ENCODE assay signal across 8 mouse cellular contexts in genomic region chr9:106454071-106454761, GRCm38 (mm10). TPM values are rescaled to one million over a fixed set of nuclear protein-coding genes. Genes with fewer than 3 reads are reported as not detected.
A peak's percentile ranks its signal among the peaks of the same experiment; 100 is the strongest.
DNase-seq lines count a peak whose midpoint lies in the region; ATAC-seq and TF ChIP-seq lines count a peak whose summit lies in the region.

No protein-coding gene starts in this region.

- peak overlapping the region; percentile 69 for H3K4me3 ChIP-seq in lung, embryonic 14.5 days (ENCODE audit: low read depth, low read length)
- peak overlapping the region; percentile 60 for H3K4me3 ChIP-seq in hindbrain, embryonic 14.5 days (replicated peaks; ENCODE audit: low read length)
- H3K4me3 ChIP-seq in midbrain, embryonic 15.5 days: peak overlapping the region; percentile 70

- no peak for DNase-seq in lung, embryonic 14.5 days
- DNase-seq in lung, postnatal 10 days: no peak
- peak; percentile 39 to 51 for DNase-seq in cerebellum, postnatal 36 days
- DNase-seq in hindbrain, embryonic 14.5 days (ENCODE audit: low spot score): no peak
- DNase-seq in adrenal gland, adult 2 months: no peak
- DNase-seq in right cerebral cortex, postnatal 25 days: no peak
- DNase-seq in lung, postnatal 36 days: no peak

- H3K36me3 ChIP-seq in lung, embryonic 14.5 days (ENCODE audit: insufficient read depth): peaks cover 6% of the 10 kb centered on the region; the same call in 1 of the 2 replicates
- no peaks in the 10 kb centered on the region for H3K36me3 ChIP-seq in hindbrain, embryonic 14.5 days (replicated peaks; ENCODE audit: control insufficient read depth, insufficient read depth)
- no peaks in the 10 kb centered on the region for H3K36me3 ChIP-seq in midbrain, embryonic 15.5 days (replicated peaks)

- peaks cover 50% of the 10 kb centered on the region for H3K4me1 ChIP-seq in lung, embryonic 14.5 days (ENCODE audit: insufficient read depth)
- H3K4me1 ChIP-seq in hindbrain, embryonic 14.5 days (replicated peaks; ENCODE audit: control insufficient read depth, insufficient read depth, low read length): peaks cover 40% of the 10 kb centered on the region
- H3K4me1 ChIP-seq in midbrain, embryonic 15.5 days: peaks cover 65% of the 10 kb centered on the region

- H3K9ac ChIP-seq in lung, embryonic 14.5 days: peak overlapping the region; percentile 73
- H3K9ac ChIP-seq in hindbrain, embryonic 14.5 days: peak overlapping the region; percentile 91
- peak overlapping the region; percentile 87 for H3K9ac ChIP-seq in midbrain, embryonic 15.5 days

- WGBS in lung, embryonic 14.5 days: under 1% methylated on average over 20 of the region's 20 CpGs
- WGBS in hindbrain, embryonic 14.5 days: under 1% methylated on average over 14 of the region's 20 CpGs
- under 1% methylated on average over 19 of the region's 20 CpGs for WGBS in midbrain, embryonic 15.5 days

- peak; percentile 4 for ATAC-seq in lung, embryonic 14.5 days (ENCODE audit: insufficient read depth)
- ATAC-seq in hindbrain, embryonic 14.5 days (ENCODE audit: low FRiP score): no peak; the same call in 1 of the 2 replicates
- ATAC-seq in midbrain, embryonic 15.5 days (replicated peaks): peak; percentile 32

- TF ChIP-seq CTCF in lung, embryonic 14.5 days (IDR thresholded peaks at IDR 0.05; ENCODE audit: low read depth): no peak

- peak overlapping the region; percentile 91 for H3K27ac ChIP-seq in lung, embryonic 14.5 days (ENCODE audit: low read depth)
- peak overlapping the region; percentile 81 for H3K27ac ChIP-seq in hindbrain, embryonic 14.5 days
- H3K27ac ChIP-seq in midbrain, embryonic 15.5 days: peak overlapping the region; percentile 91

- no peaks in the 10 kb centered on the region for H3K27me3 ChIP-seq in lung, embryonic 14.5 days (ENCODE audit: insufficient read depth, low read length)
- no peaks in the 10 kb centered on the region for H3K27me3 ChIP-seq in hindbrain, embryonic 14.5 days (ENCODE audit: control insufficient read depth, insufficient read depth, low read length)
- H3K27me3 ChIP-seq in midbrain, embryonic 15.5 days (replicated peaks): no peaks in the 10 kb centered on the region

- no peaks in the 10 kb centered on the region for H3K9me3 ChIP-seq in lung, embryonic 14.5 days (ENCODE audit: low read depth, low read length)
- no peaks in the 10 kb centered on the region for H3K9me3 ChIP-seq in hindbrain, embryonic 14.5 days (ENCODE audit: control insufficient read depth, low read length)
- H3K9me3 ChIP-seq in midbrain, embryonic 15.5 days: no peaks in the 10 kb centered on the region

- peak overlapping the region; percentile 97 for H3K4me2 ChIP-seq in lung, embryonic 14.5 days
- peak overlapping the region; percentile 96 for H3K4me2 ChIP-seq in hindbrain, embryonic 14.5 days (replicated peaks)
- peak overlapping the region; percentile 77 for H3K4me2 ChIP-seq in midbrain, embryonic 15.5 days

RNA-seq across cellular contexts. Expression of gene Pcbp4, which starts 1.1 kb away (rescaled TPM):
- polyA plus RNA-seq in lung, embryonic 14.5 days (2014; fragmentation: Nextera tagmentation; extraction: Ambion mirVana): 95.9 and 109 TPM in 2 replicates
- polyA plus RNA-seq in hindbrain, embryonic 14.5 days (2014; fragmentation: Nextera tagmentation; extraction: Ambion mirVana): 183 and 186 TPM in 2 replicates
- 295 and 310 TPM in 2 replicates for polyA plus RNA-seq in midbrain, embryonic 15.5 days (2015; fragmentation: Nextera tagmentation; extraction: Ambion mirVana)
- 10 to 100 TPM; 17.5 to 28.6 TPM for total RNA-seq in adrenal gland, adult 2 months (2021)
- 56.4 and 90.6 TPM in 2 replicates for polyA plus RNA-seq in adrenal gland, adult 2 months (2012; rRNA removed)

RNA-seq across cellular contexts. Expression of gene Abhd14a, which starts 6.7 kb away (rescaled TPM):
- 46.0 and 48.4 TPM in 2 replicates for polyA plus RNA-seq in lung, embryonic 14.5 days (2014; fragmentation: Nextera tagmentation; extraction: Ambion mirVana)
- 57.7 and 69.8 TPM in 2 replicates for polyA plus RNA-seq in hindbrain, embryonic 14.5 days (2014; fragmentation: Nextera tagmentation; extraction: Ambion mirVana)
- 71.2 and 71.3 TPM in 2 replicates for polyA plus RNA-seq in midbrain, embryonic 15.5 days (2015; fragmentation: Nextera tagmentation; extraction: Ambion mirVana)
- total RNA-seq in adrenal gland, adult 2 months (2021): 10 to 100 TPM; 18.8 to 25.9 TPM
- 29.0 and 33.9 TPM in 2 replicates for polyA plus RNA-seq in adrenal gland, adult 2 months (2012; rRNA removed)

RNA-seq across cellular contexts. Expression of gene Abhd14b, which starts 7.0 kb away (rescaled TPM):
- 10.0 and 11.0 TPM in 2 replicates for polyA plus RNA-seq in lung, embryonic 14.5 days (2014; fragmentation: Nextera tagmentation; extraction: Ambion mirVana)
- 7.9 and 8.2 TPM in 2 replicates for polyA plus RNA-seq in hindbrain, embryonic 14.5 days (2014; fragmentation: Nextera tagmentation; extraction: Ambion mirVana)
- 8.9 and 11.0 TPM in 2 replicates for polyA plus RNA-seq in midbrain, embryonic 15.5 days (2015; fragmentation: Nextera tagmentation; extraction: Ambion mirVana)
- total RNA-seq in adrenal gland, adult 2 months (2021): 10 to 100 TPM; 32.6 to 46.6 TPM
- 144 and 175 TPM in 2 replicates for polyA plus RNA-seq in adrenal gland, adult 2 months (2012; rRNA removed)

RNA-seq across cellular contexts. Expression of gene Gpr62, which starts 11.5 kb away (rescaled TPM):
- 0.26 and 0.34 TPM in 2 replicates for polyA plus RNA-seq in lung, embryonic 14.5 days (2014; fragmentation: Nextera tagmentation; extraction: Ambion mirVana)
- 0.87 and 1.0 TPM in 2 replicates for polyA plus RNA-seq in hindbrain, embryonic 14.5 days (2014; fragmentation: Nextera tagmentation; extraction: Ambion mirVana)
- 1.2 and 1.4 TPM in 2 replicates for polyA plus RNA-seq in midbrain, embryonic 15.5 days (2015; fragmentation: Nextera tagmentation; extraction: Ambion mirVana)
- under 1 TPM; 0.17 TPM for total RNA-seq in adrenal gland, adult 2 months (2021)
- polyA plus RNA-seq in adrenal gland, adult 2 months (2012; rRNA removed): 0.95 and 0.99 TPM in 2 replicates

RNA-seq across cellular contexts. Expression of gene Acy1, which starts 16.1 kb away (rescaled TPM):
- polyA plus RNA-seq in lung, embryonic 14.5 days (2014; fragmentation: Nextera tagmentation; extraction: Ambion mirVana): 33.2 and 34.9 TPM in 2 replicates
- 22.4 and 23.5 TPM in 2 replicates for polyA plus RNA-seq in hindbrain, embryonic 14.5 days (2014; fragmentation: Nextera tagmentation; extraction: Ambion mirVana)
- 20.7 TPM in 2 replicates for polyA plus RNA-seq in midbrain, embryonic 15.5 days (2015; fragmentation: Nextera tagmentation; extraction: Ambion mirVana)
- total RNA-seq in adrenal gland, adult 2 months (2021): 10 to 100 TPM; 12.2 to 16.9 TPM
- polyA plus RNA-seq in adrenal gland, adult 2 months (2012; rRNA removed): 11.0 and 14.8 TPM in 2 replicates

Comparison
In these comparisons a context has a peak if more than half of its experiments do, and no peak if none do; other contexts are left out.
1. DNase-seq: peak in cerebellum, postnatal 36 days (2 of 2); none in lung, embryonic 14.5 days (single experiment), lung, postnatal 10 days (single experiment), hindbrain, embryonic 14.5 days (single experiment), adrenal gland, adult 2 months (single experiment), right cerebral cortex, postnatal 25 days (single experiment) and lung, postnatal 36 days (single experiment).
2. RNA of gene Abhd14b, which starts 7.0 kb away (polyA plus RNA-seq): 144 to 175 TPM in adrenal gland, adult 2 months; 10.0 to 11.0 TPM in lung, embryonic 14.5 days, 8.9 to 11.0 TPM in midbrain, embryonic 15.5 days and 7.9 to 8.2 TPM in hindbrain, embryonic 14.5 days; every median in the first group is over 10 times any median in the second.
3. Peak in every context shown above with its lines, with median percentiles within 50 percentile points of each other: H3K27ac ChIP-seq, H3K4me2 ChIP-seq, H3K4me3 ChIP-seq and H3K9ac ChIP-seq.